ENCODE assay signal across 9 mouse cellular contexts in genomic region chr2:167687651-167688101, GRCm38 (mm10). TPM values are rescaled to one million over a fixed set of nuclear protein-coding genes. Genes with fewer than 3 reads are reported as not detected.
DNase-seq lines count a peak whose midpoint lies in the region.
"Had no signal": no experiment of that assay in that cellular context is flagged by ENCODE, and none has a peak within 500 bp of the region (broad histone marks: within the 10 kb centered on the region; RNA-seq: fewer than 3 reads in every experiment).

No protein-coding gene starts in this region.

- intact Hi-C loops in gastrocnemius, postnatal 14 days (cut with DNase I; ENCODE audit: low total_unique reads) = loop anchor here (2.0 to 10.0 kb wide), 3 partner anchors 75 to 317 kb away; no protein-coding TSS in a partner anchor
- intact Hi-C loops in left cerebral cortex, postnatal 36 days (cut with DNase I) = loop anchor here (5.0 to 10.0 kb wide), 2 partner anchors 330 to 387 kb away; no protein-coding TSS in a partner anchor

- peak; percentile 55 for DNase-seq in gastrocnemius, adult 18-20 months (ENCODE audit: low spot score)
- DNase-seq in gastrocnemius, postnatal 10 days = no peak
- DNase-seq in ovary, adult 18-20 months (ENCODE audit: low spot score) = peak; percentile 84
- DNase-seq in ovary, postnatal 10 days (ENCODE audit: low spot score) = no peak
- peak; percentile 38 for DNase-seq in gastrocnemius, postnatal 14 days
- DNase-seq in lung, postnatal 4 days = peak; percentile 54 to 61
- DNase-seq in left cerebral cortex, postnatal 36 days (ENCODE audit: low spot score in 2 of 2) = no peak
- no peak for DNase-seq in thymus, postnatal 25 days

RNA-seq across cellular contexts. Expression of gene Cebpb, which starts 1.0 kb away (rescaled TPM):
- total RNA-seq in gastrocnemius, adult 18-20 months (2021) = 100 to 1,000 TPM in 1 of 2 experiments, 10 to 100 TPM in 1; 95.1 to 169 TPM
- total RNA-seq in gastrocnemius, postnatal 10 days (2021) = 10 to 100 TPM; 28.0 to 64.3 TPM
- 100 to 1,000 TPM in 1 of 2 experiments, 10 to 100 TPM in 1; 66.9 to 120 TPM for total RNA-seq in gastrocnemius, postnatal 14 days (2021)
- total RNA-seq in left cerebral cortex, postnatal 36 days (2021) = 10 to 100 TPM; 12.9 to 18.8 TPM

RNA-seq across cellular contexts. Expression of gene Tmem189, which starts 1.9 kb away (rescaled TPM):
- 10 to 100 TPM; 10.4 to 15.0 TPM for total RNA-seq in gastrocnemius, adult 18-20 months (2021)
- total RNA-seq in gastrocnemius, postnatal 10 days (2021) = 10 to 100 TPM; 20.4 to 22.6 TPM
- total RNA-seq in gastrocnemius, postnatal 14 days (2021) = 10 to 100 TPM; 18.1 to 22.8 TPM
- 10 to 100 TPM; 45.2 to 48.3 TPM for total RNA-seq in left cerebral cortex, postnatal 36 days (2021)

RNA-seq across cellular contexts. Expression of gene Gm20431, which starts 26.4 kb away (rescaled TPM):
- 1 to 10 TPM; 8.0 to 9.4 TPM for total RNA-seq in gastrocnemius, adult 18-20 months (2021)
- 10 to 100 TPM; 10.6 to 15.8 TPM for total RNA-seq in gastrocnemius, postnatal 10 days (2021)
- 10 to 100 TPM; 10.3 to 12.3 TPM for total RNA-seq in gastrocnemius, postnatal 14 days (2021)
- total RNA-seq in left cerebral cortex, postnatal 36 days (2021) = 10 to 100 TPM; 42.3 to 46.8 TPM
- total RNA-seq: neutrophil, adult 5-6 weeks had no signal

RNA-seq across cellular contexts. Expression of gene Ube2v1, which starts 55.8 kb away (rescaled TPM):
- 100 to 1,000 TPM; 175 to 191 TPM for total RNA-seq in gastrocnemius, adult 18-20 months (2021)
- total RNA-seq in gastrocnemius, postnatal 10 days (2021) = 100 to 1,000 TPM; 179 to 199 TPM
- 100 to 1,000 TPM; 158 to 180 TPM for total RNA-seq in gastrocnemius, postnatal 14 days (2021)
- 100 to 1,000 TPM; 246 to 259 TPM for total RNA-seq in left cerebral cortex, postnatal 36 days (2021)

Comparison
In these comparisons a context has a peak if more than half of its experiments do, and no peak if none do; other contexts are left out.
1. DNase-seq: peak in gastrocnemius, adult 18-20 months (single experiment), ovary, adult 18-20 months (single experiment), gastrocnemius, postnatal 14 days (single experiment) and lung, postnatal 4 days (2 of 2); none in gastrocnemius, postnatal 10 days (single experiment), ovary, postnatal 10 days (single experiment), left cerebral cortex, postnatal 36 days (0 of 2) and thymus, postnatal 25 days (single experiment).